Mouse (Mus musculus): Measurements from ENCODE around the gene Kcnh5. TPM values are rescaled to one million over a fixed set of nuclear protein-coding genes. Genes with fewer than 3 reads are reported as not detected.
A peak's percentile ranks its signal among the peaks of the same experiment; 100 is the strongest.

The Kcnh5 gene
- polyA plus RNA-seq, 1 experiment from 2014 or later: 3.9 TPM

DNA sequence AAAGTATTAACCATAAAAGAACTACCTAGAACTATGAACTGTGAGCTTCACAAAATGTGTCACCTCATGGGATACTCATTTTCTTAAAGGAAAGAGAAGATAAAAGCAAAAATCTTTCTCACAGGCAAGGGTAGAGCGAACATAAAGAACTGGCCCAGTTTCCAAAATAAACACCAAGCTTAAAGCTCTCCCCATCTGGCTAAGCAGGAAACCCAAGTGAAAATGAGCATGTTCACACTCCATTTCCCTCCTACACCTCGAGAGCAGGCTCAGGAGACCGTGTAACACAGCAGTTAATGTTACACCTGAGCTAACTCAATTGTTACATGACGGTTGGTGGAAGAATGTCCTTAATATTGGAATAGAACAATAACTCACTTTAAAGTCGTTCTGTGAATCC, 100.0 kb downstream of the Kcnh5 start:
- Histone ChIP-seq H3K4me2 (no peak overlapping the region), H3K4me1 (replicated peaks) (no peaks in the 10 kb centered on the region), H3K4me3 (no peak overlapping the region), H3K27ac (replicated peaks) (no peak overlapping the region), H3K27me3 (no peaks in the 10 kb centered on the region), H3K36me3 (no peaks in the 10 kb centered on the region), H3K9ac (no peak overlapping the region), H3K9me3 (no peaks in the 10 kb centered on the region)
- WGBS: 65% methylated on average over 5 of the region's 5 CpGs
- ATAC-seq (ENCODE audit: low FRiP score, low read depth): no peak

DNA sequence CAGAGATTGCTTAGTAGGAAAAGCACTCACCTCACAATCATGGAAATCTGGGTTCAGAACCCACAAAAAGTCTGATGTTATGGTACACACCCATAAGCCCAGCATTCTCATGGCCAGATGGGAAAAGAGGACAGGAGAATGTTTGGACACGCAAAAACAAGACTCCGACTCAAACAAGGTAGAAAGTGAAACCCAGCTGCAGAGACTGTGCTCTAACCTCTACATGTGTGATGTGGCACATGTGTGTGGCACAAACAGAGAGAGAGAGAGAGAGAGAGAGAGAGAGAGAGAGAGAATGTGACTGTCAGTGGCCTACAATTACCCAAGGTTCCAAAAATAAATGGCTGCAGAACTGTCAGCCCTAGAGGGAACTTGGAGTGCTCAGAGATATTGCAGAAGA, 106.1 kb downstream of the Kcnh5 start:
- WGBS: 97% methylated on average over 2 of the region's 2 CpGs
- no peak overlapping the region for H3K9ac ChIP-seq
- H3K9me3 ChIP-seq: no peaks in the 10 kb centered on the region
- no peak overlapping the region for H3K27ac ChIP-seq (replicated peaks)
- no peaks in the 10 kb centered on the region for H3K36me3 ChIP-seq
- H3K4me3 ChIP-seq: no peak overlapping the region
- no peaks in the 10 kb centered on the region for H3K27me3 ChIP-seq
- H3K4me2 ChIP-seq: no peak overlapping the region
- no peak for ATAC-seq (ENCODE audit: low FRiP score, low read depth)
- no peaks in the 10 kb centered on the region for H3K4me1 ChIP-seq (replicated peaks)

DNA sequence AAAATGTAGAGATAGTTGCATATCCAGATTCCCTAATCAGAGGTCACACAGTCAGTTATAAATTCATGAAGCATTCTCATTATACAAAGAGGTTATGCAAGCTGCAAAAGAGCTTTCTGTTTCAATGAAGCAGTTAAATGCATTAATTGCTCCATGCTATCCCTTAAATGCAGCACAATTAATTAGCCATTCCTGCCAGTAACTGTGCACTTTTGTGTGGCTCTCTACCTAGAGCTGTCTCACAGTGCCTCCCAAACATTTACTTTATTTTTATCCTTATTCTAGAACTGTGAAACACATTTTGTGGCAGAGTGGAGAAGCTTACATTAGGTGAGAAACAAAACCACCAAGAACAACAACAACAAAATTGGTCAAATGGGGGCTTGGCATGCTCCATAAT, 114.6 kb downstream of the Kcnh5 start:
- H3K9me3 ChIP-seq: no peaks in the 10 kb centered on the region
- H3K9ac ChIP-seq: no peak overlapping the region
- H3K4me2 ChIP-seq: no peak overlapping the region
- peaks cover 5% of the 10 kb centered on the region; the same call in 1 of the 2 replicates for H3K4me1 ChIP-seq (replicated peaks)
- ATAC-seq (ENCODE audit: low FRiP score, low read depth): no peak
- H3K27ac ChIP-seq (replicated peaks): no peak overlapping the region
- no peaks in the 10 kb centered on the region for H3K36me3 ChIP-seq
- no peak overlapping the region for H3K4me3 ChIP-seq
- no peaks in the 10 kb centered on the region for H3K27me3 ChIP-seq

DNA sequence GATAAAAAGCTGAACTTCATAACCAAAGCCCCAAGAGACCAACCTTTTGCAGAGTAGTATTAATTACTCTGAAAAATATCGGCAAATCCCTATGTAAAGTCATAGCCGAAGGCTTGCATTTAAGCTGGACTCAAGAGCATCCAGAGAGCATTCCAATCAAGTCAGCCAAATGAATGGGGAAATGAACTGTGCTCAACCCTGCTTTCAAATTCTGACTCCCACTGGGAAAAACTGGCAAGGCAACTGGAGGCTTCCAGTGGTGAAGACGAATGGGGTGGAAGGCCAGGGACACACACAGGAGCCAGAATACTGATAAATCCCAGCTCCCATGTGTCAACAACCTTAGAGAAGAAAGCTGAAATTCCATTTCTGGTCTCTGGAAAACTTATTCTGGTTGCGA, 115.4 kb downstream of the Kcnh5 start:
- no peak overlapping the region for H3K4me2 ChIP-seq
- 0 out of 2 replicates have a peak overlapping the region, but pooled peaks have one; percentile 1 for H3K27ac ChIP-seq (replicated peaks)
- no peak overlapping the region for H3K4me3 ChIP-seq
- H3K9me3 ChIP-seq: no peaks in the 10 kb centered on the region
- H3K27me3 ChIP-seq: no peaks in the 10 kb centered on the region
- no peak overlapping the region for H3K9ac ChIP-seq
- ATAC-seq (ENCODE audit: low FRiP score, low read depth): no peak
- WGBS: 39% methylated on average over 4 of the region's 4 CpGs
- no peaks in the 10 kb centered on the region for H3K36me3 ChIP-seq
- H3K4me1 ChIP-seq (replicated peaks): peaks cover 5% of the 10 kb centered on the region; the same call in 1 of the 2 replicates

- H3K4me2 ChIP-seq: no peak overlapping the region
- ATAC-seq (ENCODE audit: low FRiP score, low read depth): no peak
- 80% methylated on average over 1 of the region's 1 CpGs for WGBS
- no peaks in the 10 kb centered on the region for H3K27me3 ChIP-seq
- no peaks in the 10 kb centered on the region for H3K9me3 ChIP-seq
- H3K4me1 ChIP-seq (replicated peaks): no peaks in the 10 kb centered on the region
- no peaks in the 10 kb centered on the region for H3K36me3 ChIP-seq
- no peak overlapping the region for H3K4me3 ChIP-seq
- no peak overlapping the region for H3K27ac ChIP-seq (replicated peaks)
- H3K9ac ChIP-seq: no peak overlapping the region
Measured at GRCm38 (mm10) chr12:75053731-75054130, 123.4 kb downstream of the Kcnh5 start.

DNA sequence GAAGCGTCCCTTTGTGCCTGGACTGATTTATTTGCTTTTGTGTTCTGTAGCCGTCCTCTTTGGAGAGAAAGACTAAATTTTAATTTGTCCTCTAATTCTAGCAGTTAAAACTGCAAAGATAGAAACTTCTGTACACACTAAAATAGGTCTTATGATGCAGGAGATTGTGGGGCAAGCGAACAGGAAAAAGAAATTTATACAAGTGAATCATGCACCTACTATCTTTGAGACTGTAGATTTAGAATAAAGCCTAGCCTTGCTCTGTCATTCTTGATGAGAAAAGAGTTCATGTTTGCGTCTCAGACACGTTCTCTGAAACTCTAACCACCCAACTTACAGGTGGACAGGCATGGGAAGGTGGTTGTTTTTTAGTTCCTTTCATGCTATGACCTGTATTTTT, 140.4 kb downstream of the Kcnh5 start:
- no peak for ATAC-seq (ENCODE audit: low FRiP score, low read depth)

DNA sequence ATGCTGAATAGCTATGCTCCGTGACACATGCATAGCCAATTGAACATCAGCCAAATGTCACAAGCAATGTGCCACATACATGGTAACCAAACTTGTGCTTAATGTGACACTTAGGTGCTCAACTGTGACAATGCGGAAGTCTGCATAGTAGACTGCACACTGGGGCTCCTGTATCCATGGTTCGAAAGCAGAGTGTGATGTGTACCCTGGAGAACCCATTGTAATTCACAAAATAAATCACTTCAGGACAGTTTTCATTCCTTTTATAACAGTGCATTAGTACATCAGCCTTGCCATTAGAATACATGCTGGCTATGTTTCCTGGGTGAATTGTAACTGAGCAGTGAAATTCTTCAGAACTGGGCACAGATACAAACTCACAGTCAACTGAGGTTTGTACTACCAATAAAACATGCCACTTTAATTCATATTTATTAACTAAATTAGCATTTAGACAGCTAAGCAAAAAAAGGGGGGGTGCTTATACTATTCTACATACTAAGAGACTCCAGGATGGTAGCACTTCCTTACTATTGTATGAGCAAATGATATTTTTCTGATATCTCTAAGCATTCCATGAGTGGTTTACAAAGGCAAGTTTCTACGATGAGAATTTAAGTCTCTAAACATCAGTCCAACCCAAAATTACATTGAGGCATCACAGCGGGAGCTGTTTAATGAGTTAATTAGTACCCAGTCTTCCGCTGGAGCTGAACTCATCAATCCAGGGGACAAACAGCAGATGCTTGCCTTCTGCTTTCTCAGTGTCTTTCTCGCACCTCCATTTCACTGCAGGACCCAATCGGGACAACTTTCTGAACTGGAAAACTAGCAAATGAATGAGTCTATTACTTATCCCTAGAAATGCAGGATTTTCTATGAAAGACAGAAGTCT, 144.9 kb downstream of the Kcnh5 start:
- Histone ChIP-seq H3K27ac (replicated peaks) (no peak overlapping the region), H3K9ac (no peak overlapping the region), H3K27me3 (no peaks in the 10 kb centered on the region), H3K9me3 (no peaks in the 10 kb centered on the region), H3K4me1 (replicated peaks) (0 out of 2 replicates have a peak, but pooled peaks cover 10% of the 10 kb centered on the region), H3K4me3 (no peak overlapping the region), H3K36me3 (no peaks in the 10 kb centered on the region), H3K4me2 (no peak overlapping the region)
- 45% methylated on average over 8 of the region's 8 CpGs for WGBS
- peak; percentile 54; the same call in 1 of the 2 replicates for ATAC-seq (ENCODE audit: low FRiP score, low read depth)

More for the DNA sequence above, 140.4 kb downstream of the Kcnh5 start:
- Histone ChIP-seq H3K27me3 (no peaks in the 10 kb centered on the region), H3K36me3 (no peaks in the 10 kb centered on the region), H3K4me1 (replicated peaks) (0 out of 2 replicates have a peak, but pooled peaks cover 9% of the 10 kb centered on the region), H3K9me3 (no peaks in the 10 kb centered on the region), H3K9ac (no peak overlapping the region), H3K27ac (replicated peaks) (no peak overlapping the region), H3K4me2 (no peak overlapping the region), H3K4me3 (no peak overlapping the region)
- 90% methylated on average over 5 of the region's 5 CpGs for WGBS

GRCm38 (mm10) chr12:74971187-74971586, 205.9 kb downstream of the Kcnh5 start:
- Histone ChIP-seq H3K27ac (replicated peaks) (no peak overlapping the region), H3K36me3 (no peaks in the 10 kb centered on the region), H3K27me3 (no peaks in the 10 kb centered on the region), H3K4me2 (no peak overlapping the region), H3K9me3 (no peaks in the 10 kb centered on the region), H3K9ac (no peak overlapping the region), H3K4me3 (no peak overlapping the region), H3K4me1 (replicated peaks) (no peaks in the 10 kb centered on the region)
- ATAC-seq (ENCODE audit: low FRiP score, low read depth): no peak
- WGBS: 91% methylated on average over 3 of the region's 3 CpGs

DNA sequence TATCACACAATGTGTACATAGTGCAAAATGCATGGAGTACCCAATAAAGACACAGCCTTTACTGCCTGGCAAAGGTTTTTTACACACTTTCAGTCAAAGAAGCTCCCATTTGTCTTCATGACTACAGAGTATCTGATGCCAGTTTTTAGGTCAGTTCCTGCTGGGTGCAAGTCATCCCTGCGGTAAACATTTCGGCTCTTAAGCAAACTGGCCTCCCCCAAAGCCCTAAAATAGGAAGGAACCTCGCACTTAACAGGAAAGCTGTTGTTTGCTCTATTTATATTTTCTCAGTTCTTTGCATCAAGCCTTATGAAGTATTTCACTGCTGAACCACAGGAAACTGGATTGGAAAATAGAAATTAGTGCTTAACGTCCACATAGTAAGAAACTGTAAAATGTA, 207.7 kb downstream of the Kcnh5 start:
- H3K27ac ChIP-seq (replicated peaks): no peak overlapping the region
- H3K27me3 ChIP-seq: no peaks in the 10 kb centered on the region
- ATAC-seq (ENCODE audit: low FRiP score, low read depth): no peak
- no peak overlapping the region for H3K4me2 ChIP-seq
- H3K9me3 ChIP-seq: no peaks in the 10 kb centered on the region
- 79% methylated on average over 4 of the region's 4 CpGs for WGBS
- H3K4me3 ChIP-seq: no peak overlapping the region
- H3K4me1 ChIP-seq (replicated peaks): no peaks in the 10 kb centered on the region
- no peaks in the 10 kb centered on the region for H3K36me3 ChIP-seq
- H3K9ac ChIP-seq: no peak overlapping the region

- 65% methylated on average over 2 of the region's 2 CpGs for WGBS
Measured at GRCm38 (mm10) chr12:74966266-74966665, 210.9 kb downstream of the Kcnh5 start.

GRCm38 (mm10) chr12:74952661-74953060, 224.5 kb downstream of the Kcnh5 start:
- Histone ChIP-seq H3K9me3 (no peaks in the 10 kb centered on the region), H3K9ac (no peak overlapping the region), H3K4me1 (replicated peaks) (peaks cover 12% of the 10 kb centered on the region), H3K4me2 (no peak overlapping the region), H3K27ac (replicated peaks) (no peak overlapping the region), H3K36me3 (no peaks in the 10 kb centered on the region), H3K4me3 (no peak overlapping the region), H3K27me3 (no peaks in the 10 kb centered on the region)
- 69% methylated on average over 2 of the region's 2 CpGs for WGBS
- ATAC-seq (ENCODE audit: low FRiP score, low read depth): no peak

More at GRCm38 (mm10) chr12:74966266-74966665, 210.9 kb downstream of the Kcnh5 start:
- Histone ChIP-seq H3K4me3 (no peak overlapping the region), H3K27me3 (no peaks in the 10 kb centered on the region), H3K4me1 (replicated peaks) (no peaks in the 10 kb centered on the region), H3K4me2 (no peak overlapping the region), H3K9me3 (no peaks in the 10 kb centered on the region), H3K27ac (replicated peaks) (no peak overlapping the region), H3K36me3 (no peaks in the 10 kb centered on the region), H3K9ac (no peak overlapping the region)
- ATAC-seq (ENCODE audit: low FRiP score, low read depth): no peak

- no peak overlapping the region for H3K27ac ChIP-seq (replicated peaks)
- no peak overlapping the region for H3K4me2 ChIP-seq
- WGBS: 33% methylated on average over 9 of the region's 9 CpGs
- peak; percentile 83 for ATAC-seq (ENCODE audit: low FRiP score, low read depth)
- H3K4me1 ChIP-seq (replicated peaks): peaks cover 12% of the 10 kb centered on the region
- H3K27me3 ChIP-seq: no peaks in the 10 kb centered on the region
- H3K9me3 ChIP-seq: no peaks in the 10 kb centered on the region
- H3K36me3 ChIP-seq: no peaks in the 10 kb centered on the region
- H3K4me3 ChIP-seq: no peak overlapping the region
- H3K9ac ChIP-seq: no peak overlapping the region
Measured at GRCm38 (mm10) chr12:74951124-74952115, 225.7 kb downstream of the Kcnh5 start.
